Mouse (Mus musculus): ENCODE results near the gene Akap13.

The Akap13 gene

DNA sequence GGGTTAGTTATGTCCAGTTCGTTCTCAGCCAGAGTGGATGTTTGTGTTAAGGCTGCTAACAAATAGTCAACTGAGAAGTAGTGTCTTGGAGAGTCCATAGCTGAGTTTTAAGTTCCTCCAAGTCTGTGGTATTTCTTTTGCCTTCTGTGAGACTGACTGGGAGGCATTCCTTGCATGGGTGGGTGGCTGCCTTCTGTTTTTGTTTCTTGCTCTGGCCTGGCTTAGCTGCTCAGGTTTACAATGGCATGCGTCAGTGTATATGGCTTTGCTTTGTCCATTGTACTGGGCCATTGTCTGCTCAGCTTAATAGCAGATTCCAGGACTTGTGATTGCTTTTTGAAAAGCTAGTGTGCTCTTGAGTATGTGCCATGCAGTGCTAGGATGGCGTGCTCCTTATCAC lies 65.9 kb downstream of the Akap13 start:
- DNase-seq = no peak

DNA sequence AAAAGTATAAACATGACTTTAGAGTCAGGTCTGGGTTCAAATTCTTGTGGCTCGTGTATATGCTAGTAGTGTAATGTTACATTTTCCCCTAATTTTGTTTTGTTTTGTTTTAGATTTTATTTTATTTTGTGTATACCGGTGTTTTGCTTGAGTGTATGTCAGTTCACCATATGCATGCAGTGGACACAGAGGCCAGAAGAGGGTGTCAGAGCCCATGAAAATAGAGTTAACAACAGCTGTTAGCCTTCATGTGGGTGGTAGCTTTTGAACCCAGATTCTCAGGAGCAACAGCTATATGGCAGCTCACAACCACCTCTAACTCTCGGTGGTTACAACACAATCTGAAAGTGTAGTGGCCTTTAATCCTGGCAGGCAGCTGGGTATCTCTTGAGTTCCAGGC lies 66.9 kb downstream of the Akap13 start:
- DNase-seq = no peak

DNA sequence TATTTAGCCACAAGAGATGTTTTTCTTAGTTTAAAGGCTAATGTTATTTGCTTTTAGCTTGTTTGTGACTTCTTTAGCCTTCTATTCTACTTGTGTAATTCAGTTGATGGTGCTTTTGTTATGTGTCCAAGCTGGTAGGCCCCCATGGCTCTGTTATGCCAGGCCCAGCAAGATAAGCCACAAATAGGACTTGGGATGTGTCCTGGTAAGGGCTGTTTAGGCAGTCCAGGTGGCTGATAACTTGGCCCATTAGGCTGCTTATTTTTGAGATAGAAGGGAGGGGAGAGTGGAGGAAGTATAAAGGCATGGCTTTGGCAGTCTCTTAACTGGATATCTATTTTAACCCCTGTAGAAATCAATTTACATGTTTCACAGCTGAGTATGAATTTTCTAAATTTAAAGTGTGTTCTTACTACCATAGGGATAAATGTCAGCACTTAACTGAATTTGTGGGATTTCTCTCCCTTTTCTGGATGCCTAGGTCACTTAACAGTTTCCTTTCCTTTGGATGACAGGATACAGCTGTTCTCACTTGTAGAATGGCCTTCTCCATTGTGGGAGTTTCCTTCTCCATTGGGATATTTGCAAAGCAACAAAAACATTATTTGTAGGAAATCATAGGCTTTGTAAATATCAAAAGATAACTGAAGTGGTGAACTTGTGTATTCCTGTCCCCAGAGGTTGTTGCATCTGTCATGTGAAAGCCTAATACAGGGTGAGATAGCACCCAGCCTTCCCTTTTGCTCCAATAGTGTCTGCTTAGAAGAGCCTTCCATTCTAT lies 69.6 kb downstream of the Akap13 start:
- no peak for DNase-seq

DNA sequence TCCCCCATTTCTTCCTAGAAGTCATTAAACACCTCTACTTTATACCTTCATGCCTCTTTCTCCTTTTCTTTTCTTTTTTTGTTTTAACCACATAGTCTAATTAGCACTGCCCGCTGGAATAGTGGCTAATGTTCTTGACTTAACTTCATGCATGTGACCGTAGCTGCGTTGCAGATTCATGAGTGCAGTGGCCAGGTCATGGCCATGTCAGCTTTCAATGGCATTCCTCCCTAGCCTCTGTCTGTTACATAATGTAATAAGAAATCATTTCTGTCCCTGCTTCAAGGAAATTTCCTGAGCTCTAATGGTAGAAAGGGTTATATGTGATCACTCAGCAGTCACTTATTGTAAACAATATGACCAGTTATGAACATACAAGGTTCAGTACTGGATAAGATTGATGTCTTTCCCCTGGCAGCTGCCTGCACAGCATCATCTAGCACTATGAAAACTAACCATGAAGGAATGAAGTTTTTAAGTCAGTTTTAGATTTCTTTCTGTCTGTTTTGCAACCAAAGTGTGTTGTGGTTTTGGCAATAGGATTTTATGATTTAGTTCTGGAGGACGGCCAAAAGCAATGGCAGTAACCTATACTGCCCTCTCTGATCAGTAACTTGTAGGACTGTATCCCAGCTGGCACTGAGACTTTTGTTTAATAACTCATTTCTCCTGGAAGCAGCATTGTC lies 70.5 kb downstream of the Akap13 start:
- DNase-seq = no peak

DNA sequence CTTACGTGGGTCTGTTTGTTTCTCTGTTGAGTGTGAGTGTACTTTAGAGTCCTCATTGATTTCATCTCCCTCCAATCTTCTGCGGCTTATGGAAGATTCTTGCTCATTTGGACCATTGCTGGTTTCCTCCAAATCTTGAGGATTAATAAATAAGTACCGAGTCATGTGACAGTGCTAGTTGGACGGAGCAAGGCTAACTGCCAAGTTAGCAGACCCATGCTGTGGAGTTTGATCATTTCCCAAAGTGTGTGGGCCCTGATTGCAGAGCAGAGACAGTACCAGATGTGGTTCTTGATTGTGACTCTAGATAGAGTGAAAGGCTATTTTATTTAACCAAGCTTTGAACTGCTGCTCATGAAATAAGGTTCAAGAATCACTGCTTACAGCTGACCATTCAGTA lies 73.4 kb downstream of the Akap13 start:
- DNase-seq = no peak

DNA sequence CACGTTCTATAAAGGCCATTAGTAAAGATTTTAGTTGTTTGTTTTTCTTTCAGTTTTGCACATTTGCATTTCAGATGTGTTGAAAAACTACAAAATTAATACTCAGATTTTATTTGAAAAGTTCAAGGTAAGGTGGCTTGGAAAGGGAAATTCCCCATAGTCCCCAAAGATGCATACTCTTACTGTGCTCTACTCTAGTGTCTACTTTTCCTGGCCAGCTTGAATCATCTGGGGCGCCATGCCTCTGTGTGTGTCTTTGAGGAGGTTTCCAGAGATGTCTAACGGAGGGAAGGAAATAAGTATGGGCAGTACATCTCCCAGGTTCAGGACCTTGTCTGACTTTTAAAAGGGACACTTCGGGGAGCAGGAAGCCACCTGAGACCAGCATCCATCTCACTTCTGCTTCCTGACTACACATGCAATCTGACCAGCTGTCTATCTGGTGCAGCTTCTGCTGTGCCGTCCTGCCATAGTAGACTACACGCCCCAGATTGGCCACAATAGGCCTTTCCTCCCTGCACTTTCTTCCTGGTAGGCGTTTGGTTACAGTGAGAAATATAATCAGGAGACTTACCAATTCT lies 74.6 kb downstream of the Akap13 start:
- DNase-seq = no peak

DNA sequence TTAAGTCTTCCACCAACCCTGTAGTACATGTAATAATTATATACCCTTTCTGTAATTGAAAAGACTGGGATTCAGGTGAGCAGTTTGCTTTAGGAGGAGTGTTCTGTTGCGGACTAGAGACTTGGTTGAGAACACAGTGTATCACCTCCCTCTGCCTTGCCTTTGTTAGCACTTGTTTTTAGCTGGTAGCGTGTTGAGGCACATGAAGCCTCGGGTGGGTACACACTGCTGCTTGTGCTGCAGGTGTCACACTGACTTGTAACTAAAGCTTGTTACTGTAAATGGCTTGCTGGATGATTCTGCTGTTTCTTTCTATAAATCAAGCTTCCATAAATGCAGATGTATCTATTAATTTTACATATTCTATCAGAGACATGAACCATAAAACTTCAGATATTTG lies 75.3 kb downstream of the Akap13 start:
- no peak for DNase-seq

DNA sequence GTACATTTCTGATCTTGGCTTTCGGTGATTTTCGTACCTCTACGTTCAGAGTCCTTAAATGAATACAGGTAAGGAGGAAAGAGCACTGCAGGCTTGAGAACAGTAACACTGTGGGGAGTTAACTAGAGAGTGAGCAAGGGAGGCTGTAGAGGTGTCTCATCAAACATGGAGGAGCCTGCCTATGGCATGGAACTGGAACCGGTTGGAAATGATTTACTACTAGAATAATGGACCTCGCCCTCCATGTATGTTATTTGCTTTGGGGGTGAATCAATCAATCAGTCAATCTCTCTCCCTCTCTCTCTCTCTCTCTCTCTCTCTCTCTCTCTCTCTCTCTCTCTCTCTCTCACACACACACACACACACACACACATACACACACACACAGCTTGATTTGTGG lies 77.7 kb downstream of the Akap13 start:
- no peak for DNase-seq

DNA sequence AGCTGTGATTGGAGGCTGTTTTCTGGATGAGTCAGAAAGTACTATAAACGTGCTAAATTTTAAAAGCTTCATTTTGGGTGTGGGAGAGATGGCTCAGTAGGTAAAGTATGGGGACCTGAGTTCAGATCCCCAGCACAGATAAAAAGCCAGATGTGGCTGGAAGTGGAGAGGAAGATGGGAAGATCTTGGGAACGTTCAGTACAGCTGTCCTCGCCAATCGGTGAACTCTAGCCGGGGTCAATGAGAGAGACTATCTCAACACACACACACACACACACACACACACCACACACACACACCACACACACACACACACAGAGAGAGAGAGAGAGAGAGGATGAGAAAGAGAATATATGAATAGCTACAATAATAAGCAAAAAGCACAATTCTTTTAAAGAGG lies 81.0 kb downstream of the Akap13 start:
- no peak for DNase-seq

DNA sequence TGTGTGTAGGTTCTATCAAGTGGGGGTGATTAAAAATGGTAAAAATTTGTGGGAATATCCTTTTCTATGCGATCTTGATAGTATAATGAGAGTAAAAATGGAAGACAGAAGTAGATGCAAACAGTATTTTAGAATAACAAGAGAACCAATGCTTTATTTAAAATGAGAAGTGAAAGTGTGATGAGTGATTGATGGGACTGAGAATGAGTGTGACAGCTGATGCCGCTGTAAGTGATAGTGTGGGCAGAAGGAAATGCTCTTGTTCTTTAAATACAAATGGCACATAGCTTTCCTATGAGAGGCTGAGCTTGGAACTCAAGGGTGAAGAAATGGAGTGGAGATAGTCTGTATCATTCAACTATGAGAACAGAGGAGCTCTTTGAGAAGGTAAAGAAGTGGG lies 82.2 kb downstream of the Akap13 start:
- DNase-seq = no peak

DNA sequence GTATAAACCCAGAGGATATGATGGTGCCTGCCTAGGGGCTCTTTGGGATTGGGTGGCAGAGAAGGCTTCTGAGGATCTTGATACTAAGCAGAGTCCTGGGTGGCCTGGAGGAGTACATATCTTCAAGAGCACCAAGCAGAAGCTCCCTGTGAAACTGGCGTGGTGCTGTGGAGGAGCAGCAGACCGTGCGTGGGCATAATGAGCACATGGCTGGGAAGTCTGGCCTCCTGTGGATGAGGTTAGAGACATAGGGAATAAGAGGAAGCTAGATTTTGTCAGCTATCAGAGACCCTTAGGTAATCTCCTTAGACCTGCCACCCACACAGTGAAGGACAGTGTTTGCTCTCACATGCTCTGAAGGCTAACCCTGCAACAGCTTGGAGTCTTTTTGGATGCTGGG lies 83.2 kb downstream of the Akap13 start:
- DNase-seq = no peak

DNA sequence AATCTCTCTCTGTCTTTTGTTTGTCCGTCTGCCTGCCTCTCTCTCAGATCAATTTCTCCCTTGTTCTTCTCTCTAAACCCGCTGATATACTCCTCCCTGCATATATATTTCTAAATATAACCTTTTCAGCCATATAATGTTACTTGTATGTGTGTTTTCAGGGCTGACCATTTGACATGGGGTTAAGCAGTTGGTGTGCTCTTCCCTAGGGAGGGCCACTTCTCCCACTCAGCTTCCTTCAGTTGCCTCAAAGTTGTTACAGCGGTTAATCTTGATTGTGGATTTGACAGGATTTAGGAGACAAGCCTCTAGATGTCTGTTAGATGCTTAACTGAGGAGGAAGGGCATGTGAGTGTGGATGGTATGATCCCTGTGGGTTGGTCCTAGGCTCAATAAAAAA lies 83.8 kb downstream of the Akap13 start:
- DNase-seq = no peak

DNA sequence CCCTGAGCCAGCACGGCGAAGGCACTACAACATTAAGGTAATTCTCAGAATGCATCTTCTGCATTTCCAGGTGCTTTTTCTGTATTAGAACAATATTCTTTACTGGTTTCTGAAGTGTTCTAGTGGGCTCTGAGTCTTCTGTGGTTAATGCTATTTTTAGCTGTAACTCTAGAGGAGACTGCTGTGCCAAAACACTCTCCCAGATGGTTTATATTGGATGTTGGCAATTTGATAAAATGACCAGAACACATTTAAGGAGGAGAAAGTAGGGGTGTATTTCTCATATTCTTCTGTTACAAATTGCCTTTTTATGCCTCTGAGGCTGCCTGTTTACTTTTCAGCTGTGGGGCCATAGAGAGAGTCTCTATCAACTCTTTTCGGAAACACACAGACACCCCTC lies 94.5 kb downstream of the Akap13 start:
- DNase-seq = peak in 1 of 2 experiments; percentile 14

DNA sequence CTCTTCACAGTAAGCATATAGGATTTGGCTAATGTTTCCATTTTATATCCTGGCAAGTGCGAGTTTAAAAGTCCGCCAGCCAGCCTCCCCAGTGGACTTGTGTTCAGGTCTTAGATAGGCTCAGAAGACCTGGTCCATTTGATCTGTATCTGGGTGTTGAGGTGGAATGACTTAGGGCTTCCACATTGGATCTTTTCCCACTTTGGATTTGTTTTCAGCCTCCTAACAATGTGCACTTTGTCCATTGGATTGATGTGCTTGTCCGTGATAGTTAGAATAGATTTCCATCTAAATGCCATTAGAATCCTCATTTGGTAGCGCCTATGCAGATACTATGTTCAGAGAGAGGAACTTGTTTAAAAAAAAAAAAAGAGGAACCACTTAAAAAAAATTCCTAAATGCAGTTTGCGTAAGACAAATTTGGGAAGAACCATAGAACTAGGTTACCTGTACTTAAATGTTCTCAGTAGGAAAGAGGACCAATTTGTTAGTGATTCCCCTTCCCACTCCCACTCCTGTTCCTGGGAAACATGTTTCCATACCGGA lies 95.5 kb downstream of the Akap13 start:
- DNase-seq = no peak

DNA sequence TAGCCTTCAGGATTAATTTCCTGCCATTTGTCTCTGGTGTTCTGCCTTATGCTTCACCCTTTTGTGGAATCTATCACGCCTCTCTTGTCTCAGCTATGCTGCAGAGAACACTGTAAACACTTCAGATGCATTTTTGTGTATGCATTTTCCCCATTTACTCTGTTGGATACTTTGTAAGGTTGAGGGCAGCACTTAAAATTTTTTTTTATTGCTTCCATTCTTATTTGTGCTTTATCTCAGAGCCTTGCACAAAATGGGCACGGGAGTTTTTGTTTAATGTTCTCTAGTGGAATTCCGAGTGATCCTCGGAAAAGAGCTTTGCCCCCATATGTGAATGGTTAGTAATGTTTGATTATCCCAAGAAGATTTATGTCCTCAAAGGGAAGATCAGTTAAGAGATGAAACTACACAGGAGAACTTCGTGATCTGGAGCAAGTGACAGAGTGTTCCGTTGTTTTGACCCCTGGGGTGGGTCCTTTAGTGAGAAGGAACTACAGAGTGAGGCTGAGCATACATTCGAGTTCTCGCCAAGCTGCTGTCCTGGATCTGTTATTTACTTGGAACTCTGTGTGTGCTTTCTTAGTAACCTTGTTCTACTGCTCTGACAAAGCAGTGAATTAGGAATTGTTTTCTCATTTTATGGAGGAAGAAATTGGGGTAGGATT lies 97.8 kb downstream of the Akap13 start:
- no peak for DNase-seq

DNA sequence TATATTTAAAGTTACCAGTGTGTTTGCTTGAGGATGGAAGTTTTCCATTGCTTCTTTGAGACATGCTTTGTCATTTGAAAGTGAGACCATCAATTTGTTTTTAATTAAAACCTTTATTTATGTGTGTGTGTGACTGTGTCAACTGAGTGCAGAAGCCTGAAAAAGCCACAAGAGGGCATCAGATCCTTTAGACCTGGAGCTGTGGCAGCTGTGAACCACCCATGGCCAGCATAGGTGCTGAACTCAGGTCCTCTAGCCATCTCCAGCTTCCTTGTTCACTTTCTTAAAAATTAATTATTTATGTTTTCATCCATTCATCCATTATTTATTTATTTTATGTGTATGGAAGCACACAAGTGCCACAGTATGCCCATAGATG lies 98.3 kb downstream of the Akap13 start:
- no peak for DNase-seq

DNA sequence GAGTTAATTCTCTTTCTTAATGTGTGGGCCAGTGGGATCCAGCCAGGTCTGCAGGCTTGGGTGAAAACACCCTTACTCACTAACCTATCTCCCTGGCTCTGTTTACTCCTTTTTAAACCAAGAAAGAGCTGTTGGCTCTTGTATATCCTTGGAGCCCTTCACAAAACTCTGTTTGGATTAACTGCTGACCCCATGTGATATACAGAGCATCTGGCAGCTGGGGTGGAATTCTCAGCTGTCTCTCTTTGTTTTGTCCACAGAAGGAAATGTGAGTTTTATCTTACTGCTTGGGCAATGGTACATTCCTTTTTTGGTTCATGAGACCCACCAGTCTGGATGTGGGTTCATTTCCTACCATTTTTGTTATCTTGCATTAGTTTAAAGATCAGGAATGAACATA lies 98.7 kb downstream of the Akap13 start:
- no peak for DNase-seq

DNA sequence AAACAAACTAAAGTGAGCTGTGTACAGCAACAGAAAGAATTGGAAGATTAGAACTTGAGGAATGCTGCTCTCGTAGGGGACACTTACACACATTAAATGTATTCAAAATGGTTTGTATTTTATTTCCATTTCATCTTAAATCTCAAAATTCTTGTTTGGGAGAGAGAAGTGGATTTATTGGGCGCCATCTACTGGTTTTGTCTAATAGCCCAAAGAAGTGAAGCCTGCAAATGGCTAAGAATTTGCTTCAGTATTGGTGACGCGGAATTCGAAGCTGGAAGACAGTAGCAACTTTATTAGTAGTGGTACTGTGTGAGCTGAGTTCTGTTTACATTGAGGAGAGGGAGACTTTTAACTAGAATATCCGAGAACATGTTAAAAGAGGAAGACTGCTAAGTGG lies 100.6 kb downstream of the Akap13 start:
- DNase-seq = peak in 1 of 2 experiments; percentile 34

DNA sequence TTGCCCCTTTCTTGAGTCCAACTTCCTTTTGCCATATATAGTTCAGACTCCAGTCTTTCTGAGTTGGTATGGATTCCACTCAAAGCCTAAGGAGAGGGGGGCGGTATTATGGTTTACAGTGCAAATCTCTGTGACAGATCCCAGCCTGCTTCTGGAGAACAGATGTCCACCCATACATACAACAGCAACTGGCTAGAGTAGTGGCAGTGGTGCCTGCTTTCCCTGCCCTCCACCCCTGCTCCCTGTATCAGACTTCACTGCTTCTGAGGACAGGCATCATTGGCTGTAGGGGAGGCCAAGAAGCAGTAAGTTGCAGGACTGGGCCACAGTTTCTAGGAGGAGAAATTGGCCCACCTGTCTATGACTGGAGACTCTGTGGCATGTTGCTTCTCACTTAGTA lies 102.9 kb downstream of the Akap13 start:
- no peak for DNase-seq

DNA sequence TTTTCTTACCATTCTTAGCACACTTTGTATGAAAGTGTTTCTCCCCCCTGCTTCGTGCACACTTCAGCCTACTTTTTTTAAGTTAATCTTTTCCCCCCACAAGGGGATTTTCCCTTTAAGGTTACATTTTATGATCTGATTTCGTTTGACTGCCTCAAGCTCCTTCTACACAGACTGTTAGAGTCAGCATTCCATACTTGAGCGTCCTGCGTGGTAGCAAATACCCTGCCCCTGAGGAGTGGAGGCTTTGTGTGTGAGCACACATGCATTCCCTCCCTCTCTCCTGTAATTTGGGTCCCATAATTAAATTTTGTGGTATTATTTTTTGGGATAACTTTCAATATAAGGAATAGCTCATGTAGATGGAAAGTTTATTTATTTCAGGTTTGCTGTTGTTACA lies 103.8 kb downstream of the Akap13 start:
- DNase-seq = no peak

DNA sequence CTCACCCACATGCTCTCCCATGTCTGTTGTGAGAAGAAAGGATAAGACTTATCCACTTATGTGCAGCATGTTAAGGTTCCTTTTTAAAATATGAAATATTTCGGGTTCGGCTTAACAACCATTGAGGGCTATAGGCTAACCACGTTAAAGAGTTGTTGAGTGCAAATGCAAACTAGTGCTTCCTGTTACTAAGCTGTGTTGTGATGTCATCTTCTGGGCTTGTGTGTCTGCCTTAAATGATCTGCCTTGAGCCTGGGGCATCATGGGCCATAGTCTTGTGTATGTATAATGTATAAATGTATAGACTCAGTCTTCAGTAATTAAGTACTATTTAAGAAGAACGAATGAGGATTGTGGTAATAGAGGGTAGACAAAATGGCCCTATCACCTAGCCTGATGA lies 104.6 kb downstream of the Akap13 start:
- DNase-seq = no peak

DNA sequence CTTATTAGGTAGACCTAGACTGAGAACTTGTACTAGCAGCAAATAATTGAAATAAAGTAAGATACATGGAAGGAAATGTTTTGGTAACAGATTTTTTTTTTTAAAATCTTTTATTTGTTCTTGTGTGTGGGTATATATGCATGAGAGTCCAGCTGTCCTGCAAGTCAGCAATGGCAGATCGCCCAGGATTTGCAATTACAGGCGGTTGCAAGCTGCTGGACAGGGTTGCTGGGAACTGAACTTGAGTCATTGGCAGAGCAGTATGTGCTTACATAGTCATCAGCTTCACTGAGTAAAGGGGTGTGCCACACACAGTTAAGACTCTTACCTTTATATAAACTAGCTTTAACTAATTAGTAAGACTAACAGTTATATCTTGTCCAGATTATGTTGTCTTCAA lies 105.2 kb downstream of the Akap13 start:
- DNase-seq = no peak

DNA sequence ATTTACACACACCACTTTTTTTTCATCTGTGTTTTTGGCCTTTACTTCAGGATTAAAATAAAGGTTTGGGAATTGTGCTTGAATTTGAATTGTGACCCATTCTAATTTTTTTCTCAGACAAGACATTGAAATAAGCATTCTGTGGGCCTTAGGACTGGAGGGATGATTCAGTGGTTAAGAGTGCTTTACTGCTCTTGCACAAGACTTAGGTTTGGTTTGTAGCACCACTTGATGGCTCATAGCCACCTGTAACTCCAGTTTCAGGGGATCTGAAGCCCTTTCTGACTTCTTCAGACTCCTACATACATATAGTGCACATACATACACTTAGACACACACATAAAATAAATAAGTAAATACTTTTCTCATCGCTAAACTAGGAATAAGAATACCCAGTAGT lies 105.8 kb downstream of the Akap13 start:
- no peak for DNase-seq

DNA sequence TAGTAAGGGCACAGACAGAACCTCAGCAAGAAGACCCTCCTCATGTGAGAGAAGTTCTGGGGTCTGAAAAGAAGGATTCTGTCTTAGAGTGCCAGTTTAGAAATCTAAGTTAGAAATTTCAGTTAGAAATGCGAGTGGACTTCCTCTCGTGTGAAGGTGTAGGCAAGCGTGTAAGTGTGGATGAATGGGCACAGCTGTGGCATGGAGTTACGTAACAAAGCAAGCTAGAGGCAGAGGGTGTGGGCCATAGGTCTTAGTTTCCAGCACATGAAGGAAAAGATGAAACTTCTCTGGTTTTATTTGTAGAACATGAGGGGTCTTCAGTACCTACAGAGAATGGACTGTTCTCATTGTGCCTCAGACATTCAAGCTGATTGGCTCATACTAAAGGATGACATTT lies 112.9 kb downstream of the Akap13 start:
- no peak for DNase-seq

Data from cerebellum, postnatal 14 days (tissue).